Mouse (Mus musculus): ENCODE data around the gene Cdh20.

DNA sequence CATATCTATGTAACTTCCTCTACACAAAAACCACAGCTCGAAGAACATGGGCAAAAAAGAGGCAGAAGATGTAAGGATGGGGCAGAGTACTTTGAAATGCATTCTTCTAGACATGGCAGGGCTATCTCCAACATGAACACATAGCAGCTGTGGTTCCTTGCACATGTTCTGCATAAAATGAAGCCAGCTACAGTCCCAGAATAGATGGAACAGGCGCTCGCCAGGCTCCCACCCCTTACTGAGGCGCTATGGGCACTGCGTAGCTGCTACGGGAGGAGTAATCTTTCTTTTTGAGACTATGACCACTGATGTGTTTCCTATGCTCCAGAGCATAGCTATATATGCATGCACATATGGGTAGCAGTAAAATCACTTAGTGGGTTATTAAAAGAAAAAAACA lies 36.4 kb downstream of the Cdh20 start:
- TF ChIP-seq EP300 (IDR thresholded peaks at IDR 0.05; ENCODE audit: low read depth in 1 of 2, low read length in 2 of 2) (no peak), RAD21 (IDR thresholded peaks at IDR 0.05; ENCODE audit: low read depth, low read length) (no peak), TCF12 (IDR thresholded peaks at IDR 0.05; ENCODE audit: low read depth, low read length) (no peak), CTCF (IDR thresholded peaks at IDR 0.05 in 2 of 3, conservative IDR thresholded peaks at IDR 0.05 in 1 of 3; ENCODE audit: control insufficient read depth in 1 of 3, insufficient read depth in 1 of 3, low read depth in 2 of 3, low read length in 3 of 3, poor library complexity in 1 of 3, severe bottlenecking in 1 of 3) (no peak)

Data from MEL (cell line).